Mouse (Mus musculus) forebrain, embryonic 12.5 days (tissue): ENCODE measurements at regions not wholly inside any gene's neighbourhood (a gene's known extent, or its start where the extent isn't known, plus 50 kb on each side); places are given as distances from the start of the nearest gene placed in this dataset.
A peak's percentile ranks its signal among the peaks of the same experiment; 100 is the strongest.

ENCODE experiments used
- ATAC-seq: fragments of 200-750 bp; cut with Nextera tagmentation; 2 replicates; pipeline ENCODE4 v1.8.0; 2017; ENCODE audit warnings: moderate TSS enrichment; ENCODE audit not compliant: low FRiP score
- H3K27ac ChIP-seq: fragments of 300-500 bp; sonication (generic); 2 replicates; pipeline ENCODE4 v1.5.1; 2016; ENCODE audit warnings: mild to moderate bottlenecking
- H3K27me3 ChIP-seq: fragments of 300-500 bp; sonication (generic); 2 replicates; pipeline ENCODE4 v1.6.1; 2016; ENCODE audit warnings: mild to moderate bottlenecking
- H3K36me3 ChIP-seq: fragments of 300-500 bp; sonication (generic); replicated peaks from 2 replicates; pipeline ENCODE4 v1.6.1; 2016; ENCODE audit warnings: mild to moderate bottlenecking
- H3K4me1 ChIP-seq: fragments of 300-500 bp; sonication (generic); 2 replicates; pipeline ENCODE4 v1.6.1; 2016
- H3K4me2 ChIP-seq: fragments of 300-500 bp; sonication (generic); 2 replicates; pipeline ENCODE4 v1.6.1; 2016; ENCODE audit warnings: mild to moderate bottlenecking, moderate library complexity
- H3K4me3 ChIP-seq: fragments of 300-500 bp; sonication (generic); replicated peaks from 2 replicates; pipeline ENCODE4 v1.5.1; 2016; ENCODE audit warnings: mild to moderate bottlenecking
- H3K9ac ChIP-seq: fragments of 300-500 bp; sonication (generic); 2 replicates; pipeline ENCODE4 v1.6.1; 2016; ENCODE audit warnings: mild to moderate bottlenecking
- H3K9me3 ChIP-seq: fragments of 300-500 bp; sonication (generic); 2 replicates; pipeline ENCODE4 v1.6.1; 2016
- WGBS: fragments of 180-500 bp; shearing (Covaris S2); methylation state at CpG from one replicate; pipeline ENCODE4 v1.1.7; 2016; 5-methylcytosine and 5-hydroxymethylcytosine counted together

DNA sequence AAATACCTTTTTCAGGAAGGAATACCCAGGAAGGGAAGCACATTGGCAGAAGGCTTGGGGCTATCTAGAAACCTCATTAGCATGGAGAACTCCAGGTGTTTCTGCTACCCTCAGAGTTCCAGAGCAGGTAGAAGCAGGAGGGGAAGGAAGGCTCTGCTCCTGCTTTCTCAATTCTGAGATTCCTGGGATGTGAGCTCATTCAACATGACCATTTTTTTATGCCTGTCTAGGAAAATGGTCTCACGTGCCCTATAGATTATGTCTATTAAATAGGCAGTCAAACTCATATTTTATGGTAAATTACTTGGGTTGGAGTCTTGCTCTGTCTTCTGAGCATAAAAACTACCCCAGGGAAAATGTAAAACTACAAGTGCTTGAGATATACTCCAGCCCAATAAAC, 130.2 kb downstream of the Ccdc71l start:
- Histone ChIP-seq H3K27ac (no peak overlapping the region), H3K4me3 (no peak overlapping the region), H3K36me3 (no peaks in the 10 kb centered on the region), H3K9me3 (no peaks in the 10 kb centered on the region), H3K9ac (no peak overlapping the region), H3K4me2 (no peak overlapping the region), H3K4me1 (no peaks in the 10 kb centered on the region), H3K27me3 (no peaks in the 10 kb centered on the region)
- no peak for ATAC-seq
- 86% methylated on average over 1 of the region's 1 CpGs for WGBS

DNA sequence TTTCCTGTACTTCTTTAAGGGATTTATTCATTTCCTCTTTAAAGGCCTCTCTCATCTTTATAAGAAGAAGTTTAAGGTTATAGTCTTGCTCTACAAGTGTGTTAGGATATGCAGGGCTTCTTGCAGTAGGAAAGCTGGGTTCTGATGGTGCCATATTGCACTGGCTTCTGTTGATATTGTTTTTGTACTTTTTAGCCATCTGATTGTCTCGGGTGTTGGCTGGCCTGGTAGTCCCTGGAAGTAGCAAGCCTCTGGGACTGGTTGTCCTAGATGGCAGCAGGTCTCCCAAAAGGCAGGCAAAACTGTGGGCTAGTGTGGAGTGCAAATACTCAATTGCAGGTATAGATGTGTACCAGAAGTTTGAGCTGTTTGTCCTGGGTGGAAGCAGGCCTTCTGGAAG, 147.1 kb downstream of the Ccdc71l start:
- ATAC-seq = no peak
- H3K4me3 ChIP-seq = no peak overlapping the region
- H3K27me3 ChIP-seq = no peaks in the 10 kb centered on the region
- no peak overlapping the region for H3K27ac ChIP-seq
- no peaks in the 10 kb centered on the region for H3K4me1 ChIP-seq
- no peaks in the 10 kb centered on the region for H3K9me3 ChIP-seq
- no peak overlapping the region for H3K4me2 ChIP-seq
- H3K36me3 ChIP-seq = no peaks in the 10 kb centered on the region
- H3K9ac ChIP-seq = no peak overlapping the region
- 64% methylated on average over 1 of the region's 1 CpGs for WGBS

DNA sequence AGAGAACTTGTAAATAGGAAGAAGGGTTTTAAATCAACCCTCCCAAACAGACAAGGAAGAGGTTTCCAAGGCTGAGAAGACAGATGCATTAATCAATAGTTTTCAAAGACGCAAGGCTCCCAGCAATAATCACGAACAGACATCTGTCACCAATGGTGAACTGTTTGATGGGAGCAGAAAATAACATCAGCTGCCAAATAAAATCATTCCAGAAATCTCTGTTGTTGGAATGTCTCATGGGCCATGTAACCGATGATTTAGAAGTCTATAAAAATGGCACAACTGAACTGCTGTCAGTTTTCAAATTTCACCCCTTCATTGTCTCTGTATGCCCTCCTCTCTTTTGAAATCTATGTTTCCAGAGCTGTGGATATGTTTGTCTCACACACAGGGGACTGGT, 152.7 kb downstream of the Ccdc71l start:
- H3K4me3 ChIP-seq = no peak overlapping the region
- no peaks in the 10 kb centered on the region for H3K4me1 ChIP-seq
- no peak overlapping the region for H3K4me2 ChIP-seq
- no peaks in the 10 kb centered on the region for H3K27me3 ChIP-seq
- H3K9me3 ChIP-seq = no peaks in the 10 kb centered on the region
- 92% methylated on average over 3 of the region's 3 CpGs for WGBS
- H3K36me3 ChIP-seq = no peaks in the 10 kb centered on the region
- no peak overlapping the region for H3K27ac ChIP-seq
- ATAC-seq = no peak
- no peak overlapping the region for H3K9ac ChIP-seq

DNA sequence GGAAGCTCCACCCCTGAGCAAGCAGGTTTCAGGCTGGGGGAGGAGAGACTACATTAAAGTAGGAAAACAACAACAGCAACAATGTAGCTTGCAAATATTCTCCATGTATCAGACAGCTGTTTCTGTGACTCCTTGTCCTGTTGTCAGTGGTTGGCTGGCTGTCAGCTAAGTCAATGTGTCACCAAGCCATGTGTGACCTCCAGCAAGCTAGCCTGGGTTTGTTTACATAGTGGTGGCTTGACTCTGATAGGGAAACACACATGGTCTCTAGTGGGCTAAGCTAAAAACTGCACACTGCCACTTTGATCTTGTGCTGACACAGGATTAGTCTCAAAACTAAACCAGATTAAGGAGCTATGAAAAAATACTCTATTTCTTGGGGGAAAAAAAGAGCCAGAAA, 155.1 kb downstream of the Ccdc71l start:
- Histone ChIP-seq H3K27ac (no peak overlapping the region), H3K36me3 (no peaks in the 10 kb centered on the region), H3K4me3 (no peak overlapping the region), H3K9me3 (no peaks in the 10 kb centered on the region), H3K4me2 (no peak overlapping the region), H3K9ac (no peak overlapping the region), H3K27me3 (no peaks in the 10 kb centered on the region), H3K4me1 (no peaks in the 10 kb centered on the region)
- no peak for ATAC-seq

DNA sequence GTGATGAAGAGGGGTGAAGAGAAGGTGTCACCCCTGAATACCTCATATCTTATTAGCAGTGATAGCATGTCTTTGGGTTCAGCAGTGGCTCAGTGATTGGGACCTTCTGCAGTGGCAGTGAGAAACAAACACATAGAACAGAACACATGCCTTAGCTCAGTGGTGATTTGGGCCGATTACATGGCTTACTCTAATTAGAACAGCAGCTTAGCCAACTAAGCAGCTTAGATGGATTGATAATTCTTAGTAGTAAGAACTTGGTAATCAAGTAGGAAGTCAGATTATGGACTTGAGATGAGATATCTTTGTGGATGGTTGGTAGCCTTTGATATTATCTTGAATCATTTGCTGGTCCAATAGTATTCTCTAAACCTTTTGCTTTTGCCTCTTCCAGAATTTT, 167.0 kb downstream of the Ccdc71l start:
- ATAC-seq = no peak
- Histone ChIP-seq H3K9ac (no peak overlapping the region), H3K9me3 (peaks cover 3% of the 10 kb centered on the region; the same call in 1 of the 2 replicates), H3K27me3 (no peaks in the 10 kb centered on the region), H3K27ac (no peak overlapping the region), H3K4me2 (no peak overlapping the region), H3K4me3 (no peak overlapping the region), H3K4me1 (no peaks in the 10 kb centered on the region), H3K36me3 (no peaks in the 10 kb centered on the region)
- WGBS = 83% methylated on average over 1 of the region's 1 CpGs

DNA sequence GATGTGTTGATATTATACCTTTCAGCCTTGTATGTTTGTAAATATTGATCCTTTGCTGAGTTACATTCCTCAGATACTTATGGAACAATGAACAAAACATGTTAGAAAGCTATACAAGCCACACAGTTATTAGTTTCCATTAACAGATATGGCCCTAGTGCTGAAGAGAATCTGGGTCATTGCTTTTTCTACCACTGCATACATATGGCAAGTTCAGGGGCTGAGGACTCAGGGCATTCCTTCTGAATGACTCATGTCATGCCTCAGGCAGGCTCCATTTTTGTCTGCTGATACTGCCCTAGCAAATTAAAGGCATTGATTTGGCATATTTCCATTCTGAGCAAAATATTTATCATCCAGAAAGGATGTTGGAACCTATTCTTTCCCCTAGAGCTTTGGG, 167.9 kb downstream of the Ccdc71l start:
- no peak overlapping the region for H3K9ac ChIP-seq
- H3K4me1 ChIP-seq = no peaks in the 10 kb centered on the region
- H3K27me3 ChIP-seq = no peaks in the 10 kb centered on the region
- no peak overlapping the region for H3K4me3 ChIP-seq
- H3K36me3 ChIP-seq = no peaks in the 10 kb centered on the region
- H3K4me2 ChIP-seq = no peak overlapping the region
- ATAC-seq = no peak
- no peak overlapping the region for H3K27ac ChIP-seq
- peaks cover 3% of the 10 kb centered on the region; the same call in 1 of the 2 replicates for H3K9me3 ChIP-seq

DNA sequence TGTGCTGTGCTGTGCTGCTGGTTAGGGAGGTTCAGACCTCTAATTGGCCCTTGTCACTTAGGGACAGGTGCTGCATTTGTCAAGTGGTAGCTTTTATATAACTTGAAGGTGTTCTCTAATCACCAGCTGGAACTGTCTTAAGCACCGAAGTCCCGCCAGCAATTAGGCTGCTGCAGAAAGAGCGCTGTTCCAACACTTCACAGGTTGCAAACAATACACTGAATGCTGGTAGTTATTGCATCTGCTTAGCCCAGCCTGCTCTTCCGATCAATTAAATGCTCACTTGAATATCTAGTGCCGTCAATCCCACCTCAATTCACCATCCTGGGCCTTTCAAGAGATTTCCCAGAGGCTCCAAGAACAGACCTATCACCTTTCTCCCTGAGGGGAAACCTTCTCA, 175.3 kb downstream of the Ccdc71l start:
- whole genome bisulfite sequencing = 63% methylated on average over 5 of the region's 5 CpGs
- Histone ChIP-seq H3K4me2 (no peak overlapping the region), H3K9me3 (peaks cover under 1% of the 10 kb centered on the region; the same call in 1 of the 2 replicates), H3K4me3 (no peak overlapping the region), H3K9ac (no peak overlapping the region), H3K36me3 (no peaks in the 10 kb centered on the region), H3K27me3 (no peaks in the 10 kb centered on the region), H3K27ac (no peak overlapping the region), H3K4me1 (no peaks in the 10 kb centered on the region)
- ATAC-seq = peak; percentile 46; the same call in 1 of the 2 replicates

DNA sequence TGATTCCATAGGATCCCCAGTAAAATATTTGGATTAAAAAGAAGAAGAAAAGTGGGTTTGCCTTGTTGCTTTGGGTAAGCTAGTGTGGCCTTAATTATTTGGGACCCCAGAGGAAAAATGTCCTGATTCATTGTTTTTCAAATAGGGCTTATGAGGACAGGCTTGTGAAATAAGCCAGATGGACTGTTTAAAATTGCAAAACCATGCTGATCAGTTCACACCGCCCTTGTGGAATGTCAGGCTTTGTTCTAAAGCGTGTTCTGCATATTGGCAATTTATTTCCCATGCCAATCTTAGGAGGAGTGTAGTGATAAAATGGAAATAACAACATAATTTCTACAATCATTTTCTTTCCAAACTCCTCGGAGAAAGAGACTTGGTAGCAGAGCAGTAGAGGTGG, 189.3 kb downstream of the Ccdc71l start:
- 77% methylated on average over 3 of the region's 3 CpGs for WGBS
- Histone ChIP-seq H3K4me1 (no peaks in the 10 kb centered on the region), H3K9me3 (no peaks in the 10 kb centered on the region)

DNA sequence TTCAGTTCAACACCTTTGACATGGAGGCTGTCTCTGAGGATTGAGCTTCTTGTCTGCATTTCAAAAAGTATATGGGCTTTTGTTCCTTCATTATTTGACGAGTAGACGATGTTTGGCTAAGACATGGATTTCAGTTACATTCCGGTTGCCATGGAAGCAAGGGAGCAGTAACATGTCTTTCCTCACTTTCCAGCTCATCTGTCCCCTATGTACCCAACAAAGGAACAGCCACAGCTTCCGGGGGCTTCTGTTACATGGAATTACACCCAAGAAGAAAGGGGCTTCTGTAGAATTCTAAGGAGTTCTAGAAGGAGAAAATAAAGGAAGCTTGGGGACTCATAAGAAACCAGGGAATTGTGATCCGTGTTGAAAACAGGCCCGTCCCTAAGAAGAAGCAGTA, 202.8 kb downstream of the Ccdc71l start:
- no peak overlapping the region for H3K4me3 ChIP-seq
- H3K27me3 ChIP-seq = no peaks in the 10 kb centered on the region
- no peaks in the 10 kb centered on the region for H3K36me3 ChIP-seq
- H3K9ac ChIP-seq = no peak overlapping the region
- WGBS = 77% methylated on average over 6 of the region's 6 CpGs
- no peak for ATAC-seq
- H3K27ac ChIP-seq = no peak overlapping the region
- no peak overlapping the region for H3K4me2 ChIP-seq
- no peaks in the 10 kb centered on the region for H3K9me3 ChIP-seq
- H3K4me1 ChIP-seq = no peaks in the 10 kb centered on the region

More for the DNA sequence above, 189.3 kb downstream of the Ccdc71l start:
- H3K9ac ChIP-seq = no peak overlapping the region
- H3K27ac ChIP-seq = no peak overlapping the region
- no peaks in the 10 kb centered on the region for H3K36me3 ChIP-seq
- H3K4me3 ChIP-seq = no peak overlapping the region
- no peaks in the 10 kb centered on the region for H3K27me3 ChIP-seq
- ATAC-seq = no peak
- no peak overlapping the region for H3K4me2 ChIP-seq

DNA sequence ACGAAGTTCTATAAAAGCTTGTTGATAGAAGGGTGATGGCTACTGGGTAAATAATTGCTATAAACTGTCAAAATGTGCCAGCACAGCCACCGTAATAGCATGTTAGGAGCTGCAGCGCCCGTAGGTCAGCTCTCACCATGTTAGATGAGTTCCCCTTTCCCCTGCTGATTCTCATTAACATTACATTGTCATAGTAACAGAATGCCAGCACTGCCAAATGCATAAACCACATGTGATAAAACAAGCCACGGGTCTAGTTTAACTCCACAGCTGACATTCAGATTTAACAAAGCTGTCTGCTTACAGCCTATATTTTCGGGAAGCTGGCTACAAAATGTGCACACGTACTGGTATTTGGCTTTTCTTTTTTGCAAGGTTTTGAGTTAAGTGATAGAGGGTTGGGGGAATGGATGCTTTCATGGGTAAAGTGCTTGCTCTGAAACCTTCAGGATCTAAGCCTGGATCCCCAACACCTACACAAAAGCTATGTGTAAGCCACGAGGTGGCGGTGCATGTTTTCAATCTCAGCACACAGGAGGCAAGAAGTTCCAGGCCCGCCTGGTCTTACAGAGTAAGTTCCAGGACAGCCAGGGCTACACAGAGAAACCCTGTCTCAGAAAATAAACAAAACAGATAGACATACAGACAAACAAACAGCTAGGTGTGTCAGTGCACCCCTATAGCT, 217.1 kb upstream of the Nampt start:
- Histone ChIP-seq H3K9me3 (no peaks in the 10 kb centered on the region), H3K27me3 (no peaks in the 10 kb centered on the region), H3K9ac (no peak overlapping the region), H3K4me2 (no peak overlapping the region), H3K36me3 (no peaks in the 10 kb centered on the region), H3K27ac (no peak overlapping the region), H3K4me1 (no peaks in the 10 kb centered on the region), H3K4me3 (no peak overlapping the region)
- 82% methylated on average over 10 of the region's 10 CpGs for WGBS
- no peak for ATAC-seq

DNA sequence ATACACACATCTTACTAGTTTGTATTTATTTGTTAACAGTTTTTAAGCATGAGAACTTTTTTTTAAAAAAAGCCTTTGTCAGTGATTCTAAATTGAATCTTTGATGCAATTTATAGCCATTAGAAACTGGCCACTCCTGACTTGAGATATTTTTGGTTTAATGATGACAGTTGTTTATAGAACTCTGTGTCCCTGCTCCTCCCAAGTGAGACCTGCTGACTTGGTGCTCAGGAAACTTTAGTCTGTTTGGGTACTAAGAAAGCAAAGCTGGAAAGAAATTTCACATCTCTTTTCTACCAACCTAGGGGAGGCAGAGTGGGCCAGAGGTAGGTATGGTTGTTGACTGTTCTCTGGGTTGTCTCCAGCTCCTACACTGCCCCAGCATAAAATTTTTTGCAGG, 214.0 kb upstream of the Nampt start:
- Histone ChIP-seq H3K9ac (no peak overlapping the region), H3K27me3 (no peaks in the 10 kb centered on the region), H3K27ac (no peak overlapping the region), H3K9me3 (no peaks in the 10 kb centered on the region), H3K4me1 (no peaks in the 10 kb centered on the region), H3K4me2 (no peak overlapping the region), H3K36me3 (no peaks in the 10 kb centered on the region), H3K4me3 (no peak overlapping the region)
- no peak for ATAC-seq

DNA sequence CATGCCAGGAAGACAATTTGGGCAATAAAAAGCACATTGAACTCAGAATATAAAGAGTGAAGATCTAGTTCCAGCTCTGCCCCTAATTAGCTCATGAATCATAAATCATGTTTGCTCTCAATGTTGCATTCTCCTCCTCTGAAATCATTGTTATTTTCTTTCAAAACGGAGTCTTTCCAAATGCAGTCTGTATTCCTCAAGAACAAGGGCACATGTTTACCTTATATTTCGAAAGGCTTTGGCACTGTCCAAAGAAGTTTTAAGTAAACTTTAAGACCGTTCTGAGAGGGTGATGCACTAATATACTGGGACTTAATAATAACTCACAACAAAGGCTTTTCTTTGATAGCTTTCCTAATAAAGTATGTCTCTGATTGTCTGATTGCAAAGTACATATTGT, 204.3 kb upstream of the Nampt start:
- H3K27ac ChIP-seq = no peak overlapping the region
- no peak overlapping the region for H3K9ac ChIP-seq
- ATAC-seq = no peak
- no peaks in the 10 kb centered on the region for H3K27me3 ChIP-seq
- H3K9me3 ChIP-seq = no peaks in the 10 kb centered on the region
- no peak overlapping the region for H3K4me3 ChIP-seq
- H3K4me1 ChIP-seq = no peaks in the 10 kb centered on the region
- no peak overlapping the region for H3K4me2 ChIP-seq
- no peaks in the 10 kb centered on the region for H3K36me3 ChIP-seq
- 77% methylated on average over 3 of the region's 3 CpGs for WGBS

DNA sequence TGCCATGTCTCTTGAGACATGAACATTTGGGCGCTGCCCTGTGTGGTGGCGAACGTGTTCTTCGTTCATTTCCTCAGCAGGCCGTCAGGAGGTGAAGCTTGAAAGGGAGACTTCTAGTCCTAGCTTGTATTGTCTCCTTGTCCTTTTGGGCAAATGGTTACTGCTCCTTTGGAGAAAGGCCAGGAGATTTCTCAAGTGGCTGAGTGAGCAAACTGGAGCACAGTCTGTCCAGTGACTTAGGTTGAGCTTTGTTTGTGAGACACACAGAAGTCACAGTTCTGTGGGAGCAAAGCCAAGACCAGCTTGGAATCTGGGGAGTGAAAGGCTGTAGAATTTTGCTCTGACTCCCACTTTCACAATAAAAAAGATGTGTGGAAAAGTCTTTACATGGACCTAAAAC, 203.3 kb upstream of the Nampt start:
- Histone ChIP-seq H3K36me3 (no peaks in the 10 kb centered on the region), H3K9ac (no peak overlapping the region), H3K4me1 (no peaks in the 10 kb centered on the region), H3K27ac (no peak overlapping the region), H3K27me3 (no peaks in the 10 kb centered on the region), H3K4me2 (no peak overlapping the region), H3K4me3 (no peak overlapping the region), H3K9me3 (no peaks in the 10 kb centered on the region)
- 94% methylated on average over 5 of the region's 5 CpGs for WGBS
- ATAC-seq = no peak
